Mouse (Mus musculus): ENCODE results near the gene Itgbl1.

The Itgbl1 gene

GRCm38 (mm10) chr14:123990591-123991195 is 330.9 kb downstream of the Itgbl1 start:
- no peak for DNase-seq

Data from lung, postnatal 14 days (tissue).